Mouse (Mus musculus): Measurements from ENCODE around the gene Saal1.
"Not testable (repeated sequence)": the region's sequence is repeated elsewhere in the genome, so short reads cannot be mapped to it uniquely, and the experiment has no call there.

- not testable (repeated sequence) for TF ChIP-seq CTCF, EP300 (IDR thresholded peaks at IDR 0.05)
These were observed 29.6 kb upstream of the Saal1 start for GRCm38 (mm10) chr7:46740041-46740440.
